Mouse (Mus musculus) c-Kit-positive CD71-positive TER-119-positive erythroid progenitor cells, embryonic 14.5 days (primary cell): ENCODE results near the gene Iqgap3.

Experiments
- DNase-seq: peaks from one replicate; pipeline ENCODE4 v3.0.0-alpha.2; 2013; ENCODE audit warnings: low spot score

Gene Iqgap3

GRCm38 (mm10) chr3:88138336-88139242, 56.8 kb downstream of the Iqgap3 start:
- DNase-seq: peak; percentile 76

DNA sequence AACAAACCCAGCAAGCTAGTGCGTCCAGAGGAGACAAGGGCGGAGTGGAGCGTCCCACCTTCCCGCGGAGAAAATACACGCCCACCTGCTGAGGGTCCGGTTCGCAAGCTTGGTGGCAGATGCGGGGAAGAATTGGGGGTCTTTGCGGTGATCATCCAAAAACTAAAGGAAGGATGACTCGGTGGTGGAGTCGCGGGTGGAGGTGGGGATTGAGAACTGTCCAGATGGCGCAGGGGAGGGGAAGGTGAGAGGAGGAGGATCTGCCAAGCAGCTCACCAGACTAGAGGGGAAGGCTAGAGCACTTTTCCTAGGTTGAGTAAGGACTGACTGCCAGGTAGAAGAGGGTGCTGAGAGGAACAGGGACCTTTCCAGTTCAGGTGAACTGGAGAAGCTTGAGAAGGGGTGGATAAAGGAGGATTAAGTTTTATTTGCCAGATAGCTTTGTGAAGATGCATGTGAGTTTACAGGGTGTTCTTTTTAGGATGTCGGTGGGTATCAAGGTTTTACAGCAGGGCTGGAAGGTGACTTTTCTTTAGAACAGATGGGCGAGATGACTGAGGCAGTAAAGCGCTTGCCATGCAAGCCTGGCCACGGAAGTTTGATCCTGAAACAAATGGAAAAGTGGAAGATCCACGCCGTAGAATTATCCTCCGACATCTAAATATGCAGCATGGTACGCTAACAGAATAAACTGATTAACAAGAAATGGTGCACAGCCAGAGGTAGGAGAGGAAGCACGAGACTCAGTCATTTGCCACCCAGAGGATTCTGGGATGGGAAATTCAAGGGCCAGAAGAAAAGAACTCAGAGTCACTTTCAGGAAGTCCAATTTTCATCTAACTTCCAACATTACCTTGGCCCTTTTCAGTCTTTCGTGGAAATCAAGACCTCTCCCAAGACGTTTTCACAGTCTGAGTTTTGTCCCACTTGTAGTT, 57.7 kb downstream of the Iqgap3 start:
- no peak for DNase-seq

DNA sequence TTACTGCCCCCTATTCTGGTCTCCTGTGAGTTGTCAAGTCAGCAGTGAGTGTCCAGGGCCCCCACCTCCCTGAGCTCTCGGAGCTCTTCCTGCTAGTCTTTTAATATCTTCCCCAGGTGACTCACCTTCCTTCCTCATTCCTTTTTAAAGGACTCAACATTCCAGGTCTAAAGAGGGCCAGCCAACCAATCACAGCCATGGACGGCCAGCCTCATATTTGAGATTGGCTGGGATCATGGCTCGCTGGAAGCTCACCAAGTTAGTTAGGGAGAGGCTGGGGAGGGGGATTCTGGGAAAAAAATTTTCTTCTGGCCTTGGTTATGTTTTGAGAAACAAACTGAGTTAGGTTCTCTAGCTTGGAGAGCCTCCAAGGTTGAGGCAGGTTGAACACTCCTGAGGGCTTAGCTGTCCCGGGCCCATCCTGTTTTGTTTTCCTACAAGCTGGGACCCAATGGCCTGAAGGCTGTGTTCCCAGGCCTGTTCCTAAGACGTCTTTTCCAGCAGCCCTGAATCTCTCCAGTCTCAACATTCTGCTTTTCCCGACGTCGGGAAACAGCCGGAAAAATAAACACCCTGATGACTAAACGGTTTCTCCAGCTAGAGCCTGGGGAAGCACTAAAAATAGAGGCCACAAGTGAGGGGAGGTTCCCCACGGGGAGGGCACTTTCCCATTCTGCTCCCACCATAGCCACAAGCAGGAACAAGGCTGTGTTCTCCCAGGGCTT, 58.6 kb downstream of the Iqgap3 start:
- DNase-seq: no peak

DNA sequence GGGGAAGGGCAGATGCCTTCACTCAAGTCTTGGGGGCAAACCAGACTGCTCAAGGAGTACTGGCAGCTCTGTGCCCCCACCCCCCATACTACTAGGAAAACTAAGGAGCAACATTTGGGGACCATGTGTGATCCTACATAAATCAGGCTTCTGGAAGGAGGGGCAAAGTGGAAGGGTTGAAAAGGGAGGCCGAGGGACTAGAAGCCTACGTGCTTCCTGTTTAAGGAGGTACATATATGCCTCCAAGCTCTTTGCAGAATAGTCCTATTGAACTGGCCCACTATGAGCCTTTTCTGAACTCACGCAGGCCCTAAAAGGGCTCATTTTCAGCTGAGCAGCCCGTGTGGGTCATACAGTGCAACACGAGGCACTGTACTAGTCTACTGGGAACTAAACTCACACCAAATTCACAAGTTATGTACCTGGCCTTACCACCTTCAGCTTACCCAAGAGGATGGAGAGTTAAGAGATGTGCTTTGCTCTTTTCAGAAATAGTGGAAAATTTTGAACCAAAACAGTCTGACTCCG, 59.2 kb downstream of the Iqgap3 start:
- no peak for DNase-seq

- DNase-seq: no peak
Measured at GRCm38 (mm10) chr3:88141439-88141786, 59.6 kb downstream of the Iqgap3 start.

GRCm38 (mm10) chr3:88141787-88142523, 60.2 kb downstream of the Iqgap3 start, which contains the start of gene Mef2d:
TSS of gene Mef2d (plus strand) at chr3:88142372.
- peak; percentile 95 for DNase-seq

- peak; percentile 42 for DNase-seq
Measured at GRCm38 (mm10) chr3:88142546-88142915, 60.8 kb downstream of the Iqgap3 start.

GRCm38 (mm10) chr3:88142916-88143771, 61.4 kb downstream of the Iqgap3 start:
- DNase-seq: peak; percentile 40

GRCm38 (mm10) chr3:88143961-88144486, 62.3 kb downstream of the Iqgap3 start:
- peak; percentile 51 for DNase-seq

DNA sequence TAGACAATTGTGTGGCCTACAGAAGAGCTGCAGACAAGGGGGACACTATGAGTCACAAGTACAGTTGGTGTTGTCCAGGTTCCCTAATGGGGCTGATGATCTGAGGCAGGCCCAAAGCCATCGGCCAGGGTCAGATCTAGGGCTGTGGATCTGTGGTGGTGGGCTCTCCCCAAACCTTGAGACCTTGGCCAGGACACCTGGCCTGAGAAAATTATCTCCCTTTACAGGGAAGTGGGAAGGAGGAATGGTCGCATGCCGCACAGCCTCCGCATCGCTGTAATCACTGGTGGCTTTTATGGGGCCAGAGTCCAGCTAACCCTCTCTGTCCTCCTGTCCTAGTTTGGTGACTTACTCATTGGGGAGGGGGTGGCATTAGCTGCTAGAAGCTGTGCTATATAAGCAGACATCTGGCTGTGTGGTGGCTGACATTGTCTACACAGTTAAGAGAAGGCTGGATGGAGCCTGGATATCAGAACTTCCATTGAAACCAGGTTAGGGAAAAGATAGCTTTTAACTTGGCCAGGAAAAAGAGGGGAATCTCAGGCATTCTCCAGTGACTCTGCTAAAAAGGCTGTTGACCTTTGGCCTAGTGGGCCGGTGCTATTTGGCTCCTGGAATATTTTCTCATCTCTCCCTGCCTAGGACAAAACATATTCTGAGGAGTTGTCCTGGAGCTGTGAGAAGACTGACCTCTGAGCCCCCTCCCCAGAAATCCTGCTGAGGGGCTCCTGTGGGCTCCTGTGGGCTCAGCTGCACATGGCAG, 63.1 kb downstream of the Iqgap3 start:
- no peak for DNase-seq

DNA sequence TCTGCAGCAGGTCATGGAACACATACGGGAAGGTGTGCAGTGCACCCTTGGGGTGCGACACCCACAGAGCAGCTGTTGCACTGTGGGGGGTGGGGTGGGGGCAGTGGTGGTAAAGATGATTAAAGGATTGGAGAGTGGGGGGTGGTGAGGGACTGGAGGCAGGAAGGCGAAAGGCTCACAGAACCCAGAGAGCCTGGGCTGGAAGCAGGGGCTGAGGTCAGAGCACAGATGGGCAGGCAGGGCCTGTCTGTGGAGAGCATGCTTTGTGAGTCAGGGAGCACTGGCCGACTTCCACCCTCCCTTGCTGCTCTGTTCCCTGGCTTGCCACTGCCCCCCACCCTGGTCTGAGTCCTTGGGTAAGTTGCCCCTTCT, 63.6 kb downstream of the Iqgap3 start:
- DNase-seq: no peak

- no peak for DNase-seq
Measured at GRCm38 (mm10) chr3:88145952-88146351, 64.2 kb downstream of the Iqgap3 start.

GRCm38 (mm10) chr3:88146376-88147112, 64.8 kb downstream of the Iqgap3 start:
- no peak for DNase-seq

DNA sequence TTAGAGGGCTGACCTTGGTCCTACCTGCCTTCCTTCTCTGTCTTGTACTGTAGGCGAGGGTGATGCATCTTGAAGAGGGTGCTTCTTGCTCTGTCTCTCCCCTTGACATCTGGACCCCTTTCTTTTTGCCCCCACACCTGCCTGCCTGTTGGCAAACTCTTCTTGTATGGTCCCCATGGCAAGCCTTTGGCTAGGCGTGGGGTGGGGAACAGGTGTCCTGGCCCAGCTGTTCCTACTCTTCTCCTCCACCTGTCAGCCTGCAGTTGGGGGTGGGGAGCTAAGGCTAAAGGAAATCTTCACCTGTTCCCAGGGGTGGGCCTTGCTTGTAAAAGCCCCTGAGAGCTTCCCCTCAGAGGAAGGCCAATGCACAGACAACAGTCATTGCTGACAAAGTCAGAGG, 65.7 kb downstream of the Iqgap3 start:
- DNase-seq: no peak

GRCm38 (mm10) chr3:88147866-88148265, 66.1 kb downstream of the Iqgap3 start:
- DNase-seq: no peak

- DNase-seq: no peak
Measured at GRCm38 (mm10) chr3:88148354-88148753, 66.6 kb downstream of the Iqgap3 start.

GRCm38 (mm10) chr3:88148776-88149509, 67.2 kb downstream of the Iqgap3 start:
- no peak for DNase-seq

- DNase-seq: no peak
Measured at GRCm38 (mm10) chr3:88149510-88149974, 67.8 kb downstream of the Iqgap3 start.
